Mouse (Mus musculus) gastrocnemius, postnatal 10 days (tissue): Measurements from ENCODE around the gene Stom. TPM values are rescaled to one million over a fixed set of nuclear protein-coding genes. Genes with fewer than 3 reads are reported as not detected.
A peak's percentile ranks its signal among the peaks of the same experiment; 100 is the strongest.

Experiments used
- DNase-seq: peaks from one replicate; pipeline ENCODE4 v3.0.0; 2021; ENCODE audit warnings: mixed read lengths
- total RNA-seq, 2 experiments: library from RNA; stranded (reverse); gene quantifications; 2 replicates each; pipeline ENCODE4 v1.2.3; 2021

Gene Stom
- total RNA-seq, 2 experiments from 2014 or later = 24.3 to 30.7 TPM

- DNase-seq = no peak
Observed at GRCm38 (mm10) chr2:35320399-35320798, 16.4 kb downstream of the Stom start.

- no peak for DNase-seq
Observed at GRCm38 (mm10) chr2:35318405-35318804, 18.4 kb downstream of the Stom start.

- DNase-seq = no peak
Observed at GRCm38 (mm10) chr2:35317604-35318003, 19.2 kb downstream of the Stom start.

GRCm38 (mm10) chr2:35314300-35314699, 22.5 kb downstream of the Stom start:
- DNase-seq = no peak

- no peak for DNase-seq
Observed at GRCm38 (mm10) chr2:35309906-35310493, 26.8 kb downstream of the Stom start.

- no peak for DNase-seq
Observed at GRCm38 (mm10) chr2:35308166-35308565, 28.6 kb downstream of the Stom start.

- no peak for DNase-seq
Observed at GRCm38 (mm10) chr2:35302049-35302885, 34.5 kb downstream of the Stom start.

- DNase-seq = no peak
Observed at GRCm38 (mm10) chr2:35299437-35299836, 37.3 kb downstream of the Stom start.

- peak; percentile 76 for DNase-seq
Observed at GRCm38 (mm10) chr2:35297703-35298332, 39.0 kb downstream of the Stom start.

GRCm38 (mm10) chr2:35293291-35293690, 43.5 kb downstream of the Stom start:
- no peak for DNase-seq

- no peak for DNase-seq
Observed at GRCm38 (mm10) chr2:35292700-35293099, 44.1 kb downstream of the Stom start.

GRCm38 (mm10) chr2:35291856-35292255, 44.9 kb downstream of the Stom start:
- DNase-seq = peak; percentile 60

GRCm38 (mm10) chr2:35288758-35289635, 47.8 kb downstream of the Stom start:
- DNase-seq = peak; percentile 83

GRCm38 (mm10) chr2:35287017-35287620, 49.7 kb downstream of the Stom start:
- DNase-seq = peak; percentile 31

- DNase-seq = no peak
Observed at GRCm38 (mm10) chr2:35285209-35285608, 51.6 kb downstream of the Stom start.

GRCm38 (mm10) chr2:35283997-35284396, 52.8 kb downstream of the Stom start:
- no peak for DNase-seq

- DNase-seq = peak; percentile 62
Observed at GRCm38 (mm10) chr2:35282214-35282613, 54.6 kb downstream of the Stom start.

GRCm38 (mm10) chr2:35280001-35280400, 56.8 kb downstream of the Stom start:
- DNase-seq = no peak

- DNase-seq = no peak
Observed at GRCm38 (mm10) chr2:35278371-35279210, 58.2 kb downstream of the Stom start.

- DNase-seq = peak; percentile 88
Observed at GRCm38 (mm10) chr2:35277686-35278085, 59.1 kb downstream of the Stom start.

- DNase-seq = peak; percentile 58
Observed at GRCm38 (mm10) chr2:35273536-35273935, 63.2 kb downstream of the Stom start.
